Mouse (Mus musculus) hematopoietic stem cell, adult 5-6 weeks (primary cell): ENCODE data around the gene Golph3. TPM values are rescaled to one million over a fixed set of nuclear protein-coding genes. Genes with fewer than 3 reads are reported as not detected.

Source experiments
- ATAC-seq, 2 experiments: fragments of 125-278 bp in 1 of 2; replicated peaks in 1 of 2; 2 replicates each; pipeline ENCODE4 v1.8.0; 2016 to 2017; ENCODE audit warnings: inconsistent platforms in 2 of 2, mild to moderate bottlenecking in 2 of 2, moderate number of reproducible peaks in 2 of 2, low read depth in 1 of 2, moderate TSS enrichment in 1 of 2; ENCODE audit not compliant: low FRiP score in 2 of 2, poor library complexity in 2 of 2, severe bottlenecking in 2 of 2, insufficient read depth in 1 of 2, low TSS enrichment in 1 of 2
- total RNA-seq: library from RNA; stranded (forward); fragments of 172-1452, 232-1000 nt; gene quantifications from 2 replicates; pipeline ENCODE4 v1.2.3, GENCODE M21; 2017

Golph3 gene
- total RNA-seq, result 99.9 and 103 TPM in 2 replicates

DNA sequence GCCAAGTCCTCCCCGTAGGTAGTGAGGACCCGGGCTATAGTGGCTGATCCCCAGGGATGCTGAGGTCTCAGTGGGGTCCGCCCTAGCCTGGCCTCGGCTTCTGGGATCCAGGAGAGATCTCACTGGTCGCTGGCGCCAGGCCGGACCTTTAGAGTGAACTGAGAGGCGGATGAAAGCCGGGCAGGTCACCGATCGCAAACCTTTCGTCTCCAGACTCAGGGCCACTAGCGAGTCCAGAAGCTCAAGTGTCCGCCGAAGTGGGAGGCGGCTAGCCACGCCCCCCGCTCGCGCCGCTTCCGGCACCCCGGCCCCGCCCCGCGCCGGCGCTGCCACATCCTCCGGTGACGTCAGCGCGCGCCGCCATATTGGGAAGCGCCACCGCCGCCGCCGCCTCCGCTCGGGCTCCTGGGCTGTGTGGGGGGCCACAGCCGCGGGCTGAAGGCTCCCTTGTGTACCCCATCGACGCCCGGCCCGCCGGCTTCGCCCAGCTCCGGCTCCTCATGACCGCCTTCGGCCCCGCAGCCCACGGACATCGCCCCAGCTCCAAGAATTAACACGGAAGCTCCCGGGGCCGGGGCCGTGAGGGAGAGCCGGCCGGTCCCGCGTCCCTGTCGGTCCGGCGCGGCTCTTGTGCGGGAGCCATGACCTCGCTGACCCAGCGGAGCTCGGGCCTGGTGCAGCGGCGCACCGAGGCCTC, at the start of gene Golph3:
TSS of gene Golph3 (plus strand) at position 360 of the 697 bp plus-strand sequence.
- ATAC-seq, result peak; percentile 65 to 78

DNA sequence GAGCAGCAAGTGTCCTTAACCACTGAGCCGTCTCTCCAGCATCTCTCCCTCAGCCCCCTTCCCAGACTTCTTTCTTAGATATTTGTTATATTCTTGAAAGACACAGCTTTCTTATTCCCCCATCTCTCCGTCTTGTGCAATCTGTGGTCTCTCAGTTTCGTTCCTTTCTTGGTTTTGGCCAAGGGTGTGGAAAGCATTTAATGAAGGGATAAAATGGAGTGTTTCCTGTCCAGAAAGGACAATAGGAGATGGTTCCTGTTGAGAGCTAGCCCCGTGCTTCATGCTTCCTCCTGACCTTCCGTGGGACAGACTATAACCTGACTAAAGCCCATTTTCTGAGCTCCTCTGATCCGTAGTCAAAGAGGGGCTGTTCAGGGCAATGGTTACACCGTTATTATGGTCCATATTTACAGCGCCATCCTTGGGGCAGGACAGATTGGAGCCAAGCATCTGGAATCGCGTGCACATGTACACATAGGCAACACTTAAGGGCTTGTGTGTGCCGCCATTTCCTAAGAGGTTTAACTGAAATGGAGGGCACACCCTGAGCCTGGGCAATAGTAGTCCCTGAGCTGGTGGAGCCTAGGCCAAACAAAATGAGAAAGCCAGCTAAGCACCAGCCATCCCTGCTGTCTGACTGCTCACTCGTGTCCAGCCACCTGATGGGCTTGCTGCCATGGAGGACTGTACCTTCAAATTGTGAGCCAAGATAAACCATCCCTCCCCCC, 47.8 kb upstream of the Golph3 start:
- no peak for ATAC-seq

DNA sequence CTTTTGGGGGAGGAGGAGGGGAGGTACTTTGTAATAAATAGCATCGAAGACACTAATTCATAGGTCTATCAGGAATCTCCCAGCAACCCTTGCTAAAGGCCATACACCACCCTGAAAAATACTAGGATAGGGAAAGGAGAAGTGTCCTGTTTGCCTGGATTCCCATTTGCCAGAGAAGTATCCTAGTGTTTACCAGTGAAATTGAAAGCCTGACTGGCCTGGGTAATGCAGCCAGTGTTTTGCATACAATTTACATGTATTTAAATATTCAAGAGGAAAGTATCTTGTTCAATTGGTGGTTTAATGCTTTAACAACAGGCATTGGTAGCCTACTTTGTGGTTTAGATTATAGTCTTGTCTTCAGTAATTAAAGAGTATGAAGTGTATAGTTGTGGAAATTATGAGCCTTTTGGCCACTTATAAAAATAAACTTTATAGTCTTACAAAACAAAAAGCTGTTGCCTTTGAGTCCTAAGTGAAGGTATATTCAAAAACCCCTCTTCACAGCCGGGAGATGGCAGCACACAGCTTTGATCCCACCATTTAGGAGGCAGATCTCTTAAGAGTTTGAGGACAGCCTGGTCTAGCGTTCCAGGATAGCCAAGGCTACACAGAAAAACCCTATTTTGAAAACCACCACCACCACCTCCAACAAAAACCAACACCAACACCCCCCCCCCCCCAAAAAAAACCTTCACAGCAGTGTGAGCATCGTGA, 47.0 kb upstream of the Golph3 start:
- ATAC-seq, result no peak

- ATAC-seq, result peak; percentile 53 to 69
These were observed 46.1 kb upstream of the Golph3 start for GRCm38 (mm10) chr15:12275091-12275623.

- no peak for ATAC-seq
These were observed 41.4 kb upstream of the Golph3 start for GRCm38 (mm10) chr15:12279816-12280215.

GRCm38 (mm10) chr15:12284794-12285534, 36.3 kb upstream of the Golph3 start:
- ATAC-seq, result no peak

DNA sequence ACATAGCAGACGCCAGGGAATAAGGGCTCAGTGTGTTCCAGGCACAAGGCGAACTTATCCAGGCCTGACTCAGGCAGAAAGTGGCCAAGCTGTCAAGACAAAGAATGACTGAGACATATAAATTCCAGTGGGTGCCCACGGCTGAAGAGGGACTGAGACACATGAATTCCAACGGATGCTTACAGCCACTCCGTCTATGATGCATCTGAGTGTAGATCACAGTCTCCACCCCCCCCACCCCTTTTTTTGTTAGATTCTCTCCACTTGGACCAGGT, 35.8 kb upstream of the Golph3 start:
- ATAC-seq, result no peak

DNA sequence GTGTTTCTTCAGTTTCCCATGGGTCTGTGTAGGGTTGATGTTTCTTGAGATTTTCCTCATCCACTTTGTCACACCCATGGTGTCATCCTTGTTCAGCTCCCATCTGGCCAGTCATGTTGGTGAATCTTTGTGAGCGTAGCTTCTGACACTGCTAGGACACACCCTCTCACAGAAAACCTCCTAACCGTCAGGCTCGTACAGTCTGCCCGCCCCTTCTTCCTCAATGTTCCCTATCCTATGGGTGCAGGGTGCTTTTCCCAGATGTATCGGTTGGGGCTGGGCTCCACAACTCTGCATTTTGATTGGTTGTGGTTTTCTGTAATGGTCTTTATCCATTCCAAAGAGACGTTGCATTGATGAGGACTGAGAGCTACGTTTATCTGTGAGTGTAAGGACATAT, 30.9 kb upstream of the Golph3 start:
- ATAC-seq, result no peak

GRCm38 (mm10) chr15:12291757-12292156, 29.5 kb upstream of the Golph3 start:
- ATAC-seq, result no peak

GRCm38 (mm10) chr15:12296228-12296627, 25.0 kb upstream of the Golph3 start:
- ATAC-seq, result 0 out of 4 replicates have a peak, but pooled peaks of 1 of the 2 experiments have one; percentile 22

- no peak for ATAC-seq
These were observed 23.0 kb upstream of the Golph3 start for GRCm38 (mm10) chr15:12298231-12298737.

DNA sequence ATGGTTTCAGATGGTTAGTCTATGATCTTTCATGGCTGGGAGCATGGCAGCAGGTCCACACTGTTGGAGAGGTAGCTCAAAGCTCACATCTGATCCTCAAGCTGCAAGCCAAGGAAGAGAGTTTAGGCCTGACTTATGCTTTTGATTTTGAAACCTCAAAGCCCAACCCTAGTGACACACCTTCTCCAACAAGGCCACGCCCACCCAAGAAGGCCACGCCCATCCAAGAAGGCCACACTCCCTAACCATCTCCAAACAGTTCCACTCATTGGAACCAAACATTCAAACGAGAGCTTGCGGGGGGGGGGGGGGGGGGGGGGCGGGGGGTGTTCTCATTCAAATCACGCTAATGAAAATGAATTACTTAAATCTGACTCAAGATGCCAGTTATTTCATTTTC, 19.5 kb upstream of the Golph3 start:
- no peak for ATAC-seq

GRCm38 (mm10) chr15:12306188-12307071, 14.8 kb upstream of the Golph3 start:
- ATAC-seq, result peak; percentile 40 to 42

- ATAC-seq, result no peak
These were observed 14.1 kb upstream of the Golph3 start for GRCm38 (mm10) chr15:12307114-12307513.

DNA sequence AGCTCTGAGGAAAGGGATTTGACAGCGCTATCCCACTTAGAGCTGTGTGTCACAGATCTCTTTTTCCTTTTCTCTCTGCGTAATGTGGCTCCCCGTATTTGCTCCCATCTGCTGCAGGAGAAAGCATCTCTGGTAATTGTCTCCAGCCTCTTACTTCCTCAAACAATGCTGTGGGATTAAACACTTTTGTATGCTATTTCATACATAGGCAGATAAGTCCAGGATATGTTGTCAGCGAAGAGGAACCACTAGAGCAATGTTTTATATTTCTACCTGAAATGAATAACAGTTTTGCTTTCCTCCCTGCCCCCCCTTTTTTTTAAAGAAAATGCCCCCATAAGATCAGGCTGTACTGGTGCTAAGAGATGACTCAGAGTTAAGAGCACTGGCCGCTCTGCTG, 12.7 kb upstream of the Golph3 start:
- no peak for ATAC-seq

DNA sequence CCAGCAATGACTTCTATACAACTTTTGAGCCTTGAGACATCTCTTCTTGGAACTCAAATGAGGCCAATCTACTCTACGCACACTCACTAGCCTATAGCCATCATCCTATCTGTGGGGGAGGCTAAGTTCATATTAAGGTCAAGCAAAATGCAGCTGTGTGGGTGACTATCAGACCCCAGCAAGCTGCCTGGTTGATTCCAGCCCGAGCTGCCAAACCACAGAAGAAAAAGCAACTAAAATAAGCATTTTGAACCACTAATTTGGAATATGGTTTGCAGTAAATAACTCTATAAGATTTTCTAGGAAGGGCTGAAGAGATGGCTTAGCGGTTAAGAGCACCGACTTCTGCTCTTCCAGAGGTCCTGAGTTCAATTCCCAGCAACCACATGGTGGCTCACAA, 10.6 kb upstream of the Golph3 start:
- no peak; a peak in 1 of 4 replicates for ATAC-seq
